Mouse (Mus musculus) kidney, postnatal 4 days (tissue): ENCODE results near the gene Tnn.
A peak's percentile ranks its signal among the peaks of the same experiment; 100 is the strongest.

Experiments
- DNase-seq, 2 experiments: peaks; one replicate each; pipeline ENCODE4 v3.0.0; 2021; ENCODE audit warnings: mixed read lengths in 2 of 2

Gene Tnn

GRCm38 (mm10) chr1:160153480-160153879 is at the start of gene Tnn:
Gene Tnn, minus strand, starts transcription at chr1:160153580.
- no peak for DNase-seq

GRCm38 (mm10) chr1:160195337-160195663 is 41.9 kb upstream of the Tnn start:
- DNase-seq: no peak

DNA sequence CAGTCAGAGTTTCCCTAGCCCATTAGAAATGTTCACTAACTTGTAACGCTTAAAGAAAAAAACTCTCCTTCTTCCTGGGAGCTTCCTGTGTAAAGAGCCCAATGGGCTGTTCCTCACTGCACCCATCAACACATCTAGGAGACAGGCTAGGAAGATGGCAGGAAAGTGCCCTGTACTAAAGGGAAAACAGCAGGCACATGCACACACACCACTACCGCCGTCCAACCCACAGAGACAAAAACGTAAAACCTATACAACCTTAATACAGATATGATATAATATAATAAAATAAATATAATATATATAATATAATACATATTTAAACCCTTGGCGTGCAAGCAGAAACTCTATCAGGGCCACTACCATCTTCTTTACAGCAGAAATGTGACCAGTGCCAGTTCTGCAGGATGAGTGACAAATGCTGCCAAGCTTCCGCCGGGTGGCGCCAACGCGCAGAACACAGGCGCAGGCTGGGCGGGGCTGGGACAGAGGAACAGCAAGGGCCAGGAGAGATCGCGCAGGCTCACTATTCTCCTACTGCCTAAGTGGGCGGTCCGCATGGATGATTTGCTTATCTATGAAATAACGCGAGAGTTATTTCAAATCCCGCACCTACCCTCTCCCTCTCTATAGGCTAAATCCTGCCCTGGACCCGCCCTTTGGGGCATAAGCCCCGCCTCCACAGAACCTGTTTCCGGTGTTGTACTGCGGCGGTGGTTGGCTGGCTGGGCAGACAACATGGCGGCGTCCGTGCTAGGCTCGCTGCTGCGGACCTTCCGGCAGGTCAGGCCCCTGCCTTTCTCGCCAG is 41.4 kb upstream of the Tnn start, which contains the start of gene Mrps14:
Mrps14 (plus strand) TSS at position 687 of the 808 bp plus-strand sequence.
- DNase-seq: peak; percentile 99

DNA sequence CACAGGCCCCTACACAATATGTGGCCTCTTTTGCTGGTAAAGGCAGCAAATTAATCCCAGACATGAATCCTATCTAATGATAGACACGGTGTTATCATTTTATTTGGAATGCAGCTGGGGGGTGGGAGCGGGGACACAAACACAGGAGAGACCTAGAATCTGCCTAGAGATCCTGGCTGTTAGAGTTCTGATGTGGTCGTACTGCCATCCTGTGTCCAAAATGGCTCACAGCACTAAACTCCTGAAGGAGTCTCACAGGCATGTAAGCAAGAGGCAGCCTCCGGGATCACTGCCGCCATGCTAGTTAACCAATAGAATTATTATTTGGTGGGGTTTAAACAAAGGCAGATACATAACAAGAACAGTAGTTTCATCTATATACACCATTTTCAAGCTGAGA is 31.1 kb upstream of the Tnn start:
- DNase-seq: peak; percentile 65 to 66

DNA sequence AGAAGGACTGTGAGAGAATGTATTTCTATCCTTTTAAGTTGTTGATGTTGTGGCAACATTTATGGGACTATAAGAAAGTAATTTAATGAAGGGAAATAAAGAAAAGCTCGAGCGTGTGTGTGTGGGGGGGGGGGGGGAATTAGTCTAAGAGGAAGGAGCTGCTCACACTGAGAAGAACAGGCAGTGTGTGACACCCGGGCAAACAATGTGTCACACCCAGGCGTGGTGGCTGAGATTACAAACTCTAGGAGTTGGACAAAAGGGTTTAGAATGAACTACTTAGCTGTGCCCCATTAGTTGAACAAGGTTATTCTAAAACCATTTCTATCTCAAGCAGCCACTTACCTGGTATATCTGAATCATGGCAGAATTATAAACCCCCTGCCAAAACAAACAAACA is 27.8 kb upstream of the Tnn start:
- no peak for DNase-seq

GRCm38 (mm10) chr1:160176903-160177302 is 23.5 kb upstream of the Tnn start:
- no peak for DNase-seq

GRCm38 (mm10) chr1:160166600-160166999 is 13.2 kb upstream of the Tnn start:
- no peak for DNase-seq

DNA sequence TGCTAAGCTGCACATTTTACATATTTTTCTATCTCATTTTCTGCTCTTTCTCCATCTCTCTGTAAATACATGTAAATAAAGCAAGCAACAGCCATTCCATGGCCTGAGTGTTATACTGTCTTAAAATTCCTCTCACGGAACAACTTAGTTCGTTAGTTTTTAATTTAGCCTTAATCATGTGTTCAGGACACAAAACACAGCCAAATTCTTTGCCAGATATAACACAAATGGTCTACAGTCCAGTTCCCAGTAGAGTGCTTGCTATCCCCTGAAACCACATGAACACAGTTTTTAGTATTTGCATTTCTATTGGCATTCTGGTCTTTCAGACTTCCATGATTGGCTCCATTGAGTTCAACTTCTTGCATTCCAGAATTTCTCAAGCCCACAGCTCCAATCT is 4.8 kb upstream of the Tnn start:
- no peak for DNase-seq

DNA sequence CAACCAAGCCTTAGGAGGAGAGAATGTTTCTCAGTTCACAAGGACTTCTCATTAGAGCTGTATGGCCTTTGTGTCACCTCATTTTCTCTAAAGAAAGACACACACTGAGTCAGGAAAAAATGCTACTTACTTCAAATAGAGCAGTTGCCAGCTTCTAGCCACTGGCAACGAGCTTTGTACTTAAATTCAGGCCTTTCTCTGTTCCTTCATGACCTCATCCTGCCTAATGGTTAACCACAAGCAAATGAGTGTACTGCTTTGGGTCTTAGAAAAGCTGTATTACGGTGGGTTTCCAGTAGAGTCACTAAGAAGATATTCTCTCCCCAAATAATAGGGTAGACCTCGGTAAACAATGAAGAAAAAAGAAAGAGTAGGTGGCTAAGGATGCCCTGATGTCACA is 2.7 kb downstream of the Tnn start:
- DNase-seq: no peak

DNA sequence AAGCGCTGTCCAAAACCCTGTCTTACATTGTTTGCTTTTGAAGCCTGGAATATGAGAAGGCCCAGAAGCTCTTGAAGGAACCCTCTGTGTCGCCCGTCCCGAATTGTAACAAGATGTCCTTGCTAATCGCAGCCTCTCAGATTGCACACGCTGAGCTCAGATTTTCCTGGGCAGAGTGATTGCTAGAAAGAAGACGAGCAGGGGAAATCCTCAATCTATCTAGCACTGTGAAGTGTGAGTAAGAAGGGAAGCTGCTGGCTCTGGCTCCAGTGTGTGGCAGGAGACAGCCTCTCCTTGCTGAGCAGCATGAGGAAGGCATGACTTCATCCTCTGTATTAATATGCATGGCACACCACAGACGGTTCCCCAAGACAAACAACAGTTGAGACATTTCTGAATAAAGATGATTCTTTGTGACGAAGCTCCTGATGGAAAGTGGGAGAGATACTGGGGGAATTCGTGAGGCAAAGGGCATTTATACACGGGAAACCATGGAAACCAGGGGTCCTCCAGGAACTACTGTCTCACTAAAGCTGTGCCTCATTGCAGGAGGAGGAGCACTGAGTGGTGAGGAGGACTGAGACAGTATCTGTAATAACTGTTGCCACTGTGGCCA is 4.0 kb downstream of the Tnn start:
- DNase-seq: no peak

DNA sequence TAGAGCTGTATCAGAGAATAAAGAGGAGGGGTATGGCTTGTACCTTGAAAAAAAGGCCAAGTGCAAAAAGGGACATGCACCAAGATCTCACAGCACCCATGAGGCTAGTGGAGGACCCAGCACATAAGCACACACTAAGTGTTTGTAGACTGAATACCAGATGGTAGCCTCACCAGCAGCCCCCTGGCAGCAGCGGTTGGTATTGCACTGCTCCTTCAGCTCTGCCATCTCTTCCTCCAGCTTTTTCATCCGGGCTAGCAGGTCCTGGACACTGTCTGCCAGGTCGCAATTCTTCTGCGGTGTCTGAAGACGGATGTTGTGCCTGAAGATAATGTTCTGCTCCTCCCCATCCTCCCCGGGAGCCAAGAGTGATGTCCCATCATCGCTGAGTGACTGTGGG is 6.1 kb downstream of the Tnn start:
- no peak for DNase-seq

DNA sequence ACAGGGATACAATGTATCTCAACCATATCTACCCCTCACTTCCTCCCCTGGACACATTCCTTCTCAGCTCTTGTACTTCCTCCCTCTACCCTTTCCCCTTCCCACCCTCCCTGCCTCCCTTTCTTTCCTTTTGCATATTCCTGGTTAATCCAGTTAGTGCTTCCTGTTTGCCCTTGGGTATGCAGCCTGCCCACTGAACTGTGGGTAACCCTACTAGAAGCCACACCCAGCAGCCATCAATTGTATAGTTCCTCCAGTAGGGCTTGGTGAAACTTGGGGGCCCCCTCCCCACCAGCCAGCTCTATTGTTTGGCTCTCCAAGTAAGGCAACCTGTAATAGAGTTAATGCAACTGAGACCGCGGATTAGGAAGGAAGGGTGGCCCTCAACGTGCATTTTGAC is 7.8 kb downstream of the Tnn start:
- no peak for DNase-seq

GRCm38 (mm10) chr1:160144343-160144742 is 9.0 kb downstream of the Tnn start:
- DNase-seq: no peak

DNA sequence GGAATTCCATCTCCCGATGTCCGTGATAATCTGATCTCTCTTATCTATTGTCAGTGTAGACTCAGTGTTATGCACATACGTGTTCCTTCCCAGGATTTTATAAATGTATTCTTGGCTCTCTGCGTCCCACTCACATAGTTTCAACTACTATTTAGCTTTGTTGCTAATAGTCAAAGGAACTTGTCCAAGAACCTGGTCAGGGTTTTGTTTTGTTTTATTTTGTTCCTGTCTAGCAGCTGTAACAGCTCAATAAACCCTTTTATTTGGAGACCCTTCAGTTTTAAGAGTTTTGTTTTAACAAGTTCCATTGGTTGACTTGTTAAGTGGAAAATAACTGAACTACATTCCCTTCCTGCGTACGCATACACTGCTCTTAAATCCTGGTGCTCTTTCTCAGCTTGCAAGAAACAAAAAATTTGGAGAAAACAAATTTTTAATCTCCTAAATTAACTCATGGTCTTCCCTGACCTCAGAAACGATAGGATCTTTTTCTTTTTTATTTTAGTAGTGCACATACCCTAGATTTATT is 17.0 kb downstream of the Tnn start:
- DNase-seq: no peak

GRCm38 (mm10) chr1:160133464-160134079 is 19.8 kb downstream of the Tnn start:
- no peak for DNase-seq

DNA sequence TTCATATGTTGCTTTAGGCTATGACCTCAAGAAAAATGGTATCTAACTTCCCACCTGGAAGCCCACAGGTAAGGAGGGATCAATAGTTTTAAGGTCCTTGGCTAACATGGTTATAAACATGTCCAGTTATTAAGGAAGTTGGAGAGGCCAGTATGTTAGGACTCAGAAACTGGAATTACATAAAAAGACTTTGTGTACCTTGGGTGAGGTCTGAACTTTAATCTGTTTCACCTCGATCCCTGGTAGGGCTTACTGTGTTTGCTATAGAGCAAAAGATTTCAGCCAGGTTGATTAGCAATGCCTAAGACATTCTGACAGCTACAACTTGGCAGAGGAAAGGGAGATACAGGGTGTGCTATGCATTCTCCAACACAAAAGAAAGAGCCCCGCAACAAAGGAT is 29.4 kb downstream of the Tnn start:
- no peak for DNase-seq

DNA sequence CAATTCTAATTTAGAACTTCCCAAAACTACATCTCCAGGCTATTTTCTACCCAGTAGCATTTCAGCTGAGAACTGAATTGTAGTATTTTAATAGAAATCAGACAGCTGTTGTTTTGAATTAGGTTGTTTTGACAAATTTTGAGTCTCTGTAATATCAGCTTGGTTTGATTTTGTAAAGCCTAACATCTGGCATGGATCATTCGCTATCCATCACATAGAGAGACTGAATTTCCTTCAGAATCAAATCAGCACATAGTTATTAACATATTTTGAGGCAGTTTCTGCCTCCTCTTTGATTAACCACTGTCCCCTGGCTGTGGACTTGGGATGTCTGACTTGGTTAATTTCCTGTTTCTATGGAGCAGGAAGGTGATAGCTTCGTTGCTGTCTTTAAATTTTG is 44.8 kb downstream of the Tnn start:
- no peak for DNase-seq

GRCm38 (mm10) chr1:160105426-160105825 is 48.0 kb downstream of the Tnn start:
- no peak for DNase-seq

GRCm38 (mm10) chr1:160100996-160101395 is 52.4 kb downstream of the Tnn start:
- no peak for DNase-seq

GRCm38 (mm10) chr1:160099659-160100302 is 53.6 kb downstream of the Tnn start:
- DNase-seq: peak; percentile 20 to 49

DNA sequence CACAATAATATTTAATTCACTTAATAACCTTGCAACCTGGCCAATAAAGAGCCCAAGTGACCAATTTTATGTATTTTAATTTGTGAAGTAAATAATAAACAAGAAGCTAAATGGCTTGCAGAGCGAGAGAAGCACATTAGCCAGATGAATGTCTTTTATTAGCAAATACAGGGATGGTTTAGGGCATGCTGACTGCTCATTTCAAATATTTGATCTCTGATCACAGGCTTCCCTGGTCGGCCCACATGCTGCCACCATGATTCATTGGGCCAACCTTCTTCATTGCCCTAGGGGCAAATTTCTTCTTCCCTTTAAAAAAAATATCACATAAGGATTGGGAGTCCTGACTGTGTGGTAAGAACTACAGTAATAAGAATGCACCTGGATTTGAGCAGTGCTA is 66.7 kb downstream of the Tnn start:
- DNase-seq: no peak

- DNase-seq: no peak
Observed at GRCm38 (mm10) chr1:160084239-160084638, 69.1 kb downstream of the Tnn start.

GRCm38 (mm10) chr1:160082647-160083046 is 70.7 kb downstream of the Tnn start:
- DNase-seq: no peak
